Mouse (Mus musculus): ENCODE measurements around the gene Ctnna2. TPM values are rescaled to one million over a fixed set of nuclear protein-coding genes. Genes with fewer than 3 reads are reported as not detected.

Gene Ctnna2
- polyA plus RNA-seq, 1 experiment from 2014 or later, result 1.8 TPM

DNA sequence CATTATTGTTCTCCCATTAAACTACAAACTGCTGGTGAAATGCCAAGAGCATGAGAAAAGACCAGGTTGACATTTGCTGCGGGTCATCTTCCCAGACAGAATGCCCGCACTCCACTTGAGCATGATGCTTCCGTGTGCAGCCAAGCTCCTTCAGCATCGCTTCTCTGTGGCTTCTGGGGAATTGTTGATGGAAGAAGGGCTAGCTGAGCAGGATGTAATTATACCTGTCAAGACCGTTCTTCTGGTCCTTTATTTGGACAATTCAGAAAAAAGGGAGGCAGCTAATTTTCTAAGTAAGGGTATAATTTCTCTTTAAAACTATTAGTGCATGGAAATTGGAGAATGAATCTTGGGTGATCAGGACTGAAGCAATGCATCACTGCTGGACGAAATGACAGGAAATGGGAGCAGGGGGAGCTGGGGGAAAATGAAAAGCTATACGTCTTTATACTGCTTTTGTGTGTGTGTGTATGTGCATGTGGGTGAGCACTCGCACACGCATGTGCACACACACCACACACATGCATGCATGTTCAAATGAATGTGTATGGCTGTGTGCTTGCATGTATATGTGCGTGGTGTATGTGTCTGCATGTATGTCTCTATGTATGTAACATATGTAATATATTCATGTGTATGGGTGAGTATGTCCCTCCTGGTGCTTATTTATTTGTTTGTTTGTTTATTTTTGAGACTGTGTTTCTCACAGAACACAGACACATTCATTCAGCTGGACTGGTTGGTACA is 211.0 kb downstream of the Ctnna2 start:
- Histone ChIP-seq H3K9ac (ENCODE audit: low read depth, low read length) (no peak overlapping the region), H3K4me1 (ENCODE audit: control insufficient read depth, insufficient read depth, low read length) (no peaks in the 10 kb centered on the region), H3K27ac (ENCODE audit: low read depth, low read length) (no peak overlapping the region), H3K4me3 (ENCODE audit: low read depth, low read length) (no peak overlapping the region), H3K4me2 (no peak overlapping the region), H3K36me3 (ENCODE audit: control insufficient read depth, insufficient read depth, low read length) (no peaks in the 10 kb centered on the region), H3K27me3 (ENCODE audit: control insufficient read depth, insufficient read depth, low read length) (no peaks in the 10 kb centered on the region), H3K9me3 (replicated peaks; ENCODE audit: control insufficient read depth, low read length) (no peaks in the 10 kb centered on the region)
- WGBS (ENCODE audit: insufficient replicate concordance), result 86% methylated on average over 10 of the region's 10 CpGs
- no peak for ATAC-seq (replicated peaks; ENCODE audit: insufficient number of reproducible peaks, low FRiP score, low TSS enrichment)

DNA sequence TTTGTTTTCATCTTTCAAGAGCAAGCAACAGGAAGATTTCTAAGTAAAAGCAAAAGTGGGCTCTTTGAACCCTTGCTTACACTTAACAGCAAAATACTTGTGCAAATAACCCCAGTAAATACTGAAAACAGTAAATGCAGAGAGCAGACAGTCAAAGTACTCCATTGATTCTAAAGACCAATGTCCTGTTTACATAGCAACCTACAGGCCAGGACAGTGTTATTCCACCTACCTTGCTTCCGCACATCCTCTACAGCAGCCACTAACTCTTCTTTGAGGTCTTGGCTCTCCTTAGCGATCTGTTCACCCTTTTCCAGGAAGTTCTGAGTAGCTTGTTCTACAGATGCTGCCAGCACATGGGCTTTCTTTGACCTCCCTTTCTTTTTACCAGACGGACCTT is 221.3 kb downstream of the Ctnna2 start:
- no peak for ATAC-seq (replicated peaks; ENCODE audit: insufficient number of reproducible peaks, low FRiP score, low TSS enrichment)
- 76% methylated on average over 3 of the region's 3 CpGs for WGBS (ENCODE audit: insufficient replicate concordance)
- no peak overlapping the region for H3K4me2 ChIP-seq

DNA sequence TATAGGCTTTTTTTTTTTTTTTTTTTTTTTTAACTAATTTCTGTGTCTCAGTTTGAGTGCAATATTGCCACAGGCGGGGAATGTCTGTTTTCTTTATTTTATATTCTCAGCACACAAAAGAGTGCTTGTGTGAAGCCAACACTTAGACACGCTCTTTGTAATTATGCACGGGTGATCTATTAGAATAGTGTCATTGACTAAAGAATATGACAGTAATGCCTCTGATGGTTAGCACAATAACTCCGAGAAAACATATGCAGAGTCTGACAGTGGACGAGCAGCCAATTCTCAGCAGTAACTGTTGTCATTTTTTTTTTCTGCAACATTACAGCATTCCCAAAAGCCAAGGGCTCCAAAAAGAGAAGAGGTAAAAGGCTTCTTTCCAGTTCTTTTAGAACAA is 234.1 kb downstream of the Ctnna2 start:
- Histone ChIP-seq H3K27me3 (ENCODE audit: control insufficient read depth, insufficient read depth, low read length) (no peaks in the 10 kb centered on the region), H3K27ac (ENCODE audit: low read depth, low read length) (no peak overlapping the region), H3K4me3 (ENCODE audit: low read depth, low read length) (no peak overlapping the region), H3K9ac (ENCODE audit: low read depth, low read length) (no peak overlapping the region), H3K4me2 (no peak overlapping the region), H3K4me1 (ENCODE audit: control insufficient read depth, insufficient read depth, low read length) (no peaks in the 10 kb centered on the region), H3K36me3 (ENCODE audit: control insufficient read depth, insufficient read depth, low read length) (no peaks in the 10 kb centered on the region), H3K9me3 (replicated peaks; ENCODE audit: control insufficient read depth, low read length) (no peaks in the 10 kb centered on the region)
- ATAC-seq (replicated peaks; ENCODE audit: insufficient number of reproducible peaks, low FRiP score, low TSS enrichment), result no peak
- 82% methylated on average over 5 of the region's 5 CpGs for WGBS (ENCODE audit: insufficient replicate concordance)

More for the DNA sequence above, 221.3 kb downstream of the Ctnna2 start:
- no peak overlapping the region for H3K4me3 ChIP-seq (ENCODE audit: low read depth, low read length)
- H3K9me3 ChIP-seq (replicated peaks; ENCODE audit: control insufficient read depth, low read length), result no peaks in the 10 kb centered on the region
- H3K27ac ChIP-seq (ENCODE audit: low read depth, low read length), result no peak overlapping the region
- H3K4me1 ChIP-seq (ENCODE audit: control insufficient read depth, insufficient read depth, low read length), result no peaks in the 10 kb centered on the region
- H3K9ac ChIP-seq (ENCODE audit: low read depth, low read length), result no peak overlapping the region
- no peaks in the 10 kb centered on the region for H3K27me3 ChIP-seq (ENCODE audit: control insufficient read depth, insufficient read depth, low read length)
- no peaks in the 10 kb centered on the region for H3K36me3 ChIP-seq (ENCODE audit: control insufficient read depth, insufficient read depth, low read length)

DNA sequence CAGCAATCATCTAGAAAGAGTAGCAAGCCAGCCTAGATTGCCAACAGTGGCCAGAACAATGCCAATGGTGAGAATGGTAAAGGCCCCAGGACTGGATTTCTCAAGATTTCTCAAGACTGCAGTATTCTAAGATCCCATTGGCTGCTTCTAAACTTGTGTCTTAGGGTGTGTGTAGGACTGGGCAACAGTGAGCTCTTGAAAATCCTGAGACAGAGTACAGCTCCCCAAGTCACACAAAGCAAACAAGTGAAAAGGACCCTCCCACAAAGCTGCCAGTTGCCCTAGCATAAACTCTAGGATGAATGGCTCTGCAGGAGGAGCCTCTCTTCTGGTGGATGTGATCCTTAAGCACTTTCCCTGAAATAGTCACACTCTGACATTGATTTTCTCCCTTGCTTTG is 235.8 kb downstream of the Ctnna2 start:
- no peak for ATAC-seq (replicated peaks; ENCODE audit: insufficient number of reproducible peaks, low FRiP score, low TSS enrichment)
- Histone ChIP-seq H3K9me3 (replicated peaks; ENCODE audit: control insufficient read depth, low read length) (no peaks in the 10 kb centered on the region), H3K27me3 (ENCODE audit: control insufficient read depth, insufficient read depth, low read length) (no peaks in the 10 kb centered on the region), H3K27ac (ENCODE audit: low read depth, low read length) (no peak overlapping the region), H3K4me2 (no peak overlapping the region), H3K36me3 (ENCODE audit: control insufficient read depth, insufficient read depth, low read length) (no peaks in the 10 kb centered on the region), H3K9ac (ENCODE audit: low read depth, low read length) (no peak overlapping the region), H3K4me3 (ENCODE audit: low read depth, low read length) (no peak overlapping the region), H3K4me1 (ENCODE audit: control insufficient read depth, insufficient read depth, low read length) (no peaks in the 10 kb centered on the region)

DNA sequence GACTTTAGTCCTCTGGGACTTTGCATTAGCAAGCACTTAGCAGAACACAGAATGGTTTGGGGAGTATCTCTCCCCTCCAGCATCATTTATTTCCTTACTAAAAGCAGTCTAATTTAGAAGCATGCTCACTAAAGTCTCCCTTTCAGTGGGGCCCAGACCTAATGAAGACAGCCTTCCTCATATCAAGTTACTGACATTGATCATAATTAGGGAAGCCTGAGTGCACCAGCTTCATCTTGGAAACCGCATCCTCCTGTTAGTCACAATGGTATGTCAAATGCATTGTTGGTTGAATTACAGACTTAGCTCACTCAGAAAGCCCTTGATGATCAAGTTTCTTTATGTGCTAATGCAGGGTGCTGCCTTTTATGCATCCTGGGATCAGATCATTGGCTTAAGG is 236.5 kb downstream of the Ctnna2 start:
- Histone ChIP-seq H3K4me1 (ENCODE audit: control insufficient read depth, insufficient read depth, low read length) (no peaks in the 10 kb centered on the region), H3K9me3 (replicated peaks; ENCODE audit: control insufficient read depth, low read length) (no peaks in the 10 kb centered on the region)
- no peak for ATAC-seq (replicated peaks; ENCODE audit: insufficient number of reproducible peaks, low FRiP score, low TSS enrichment)

DNA sequence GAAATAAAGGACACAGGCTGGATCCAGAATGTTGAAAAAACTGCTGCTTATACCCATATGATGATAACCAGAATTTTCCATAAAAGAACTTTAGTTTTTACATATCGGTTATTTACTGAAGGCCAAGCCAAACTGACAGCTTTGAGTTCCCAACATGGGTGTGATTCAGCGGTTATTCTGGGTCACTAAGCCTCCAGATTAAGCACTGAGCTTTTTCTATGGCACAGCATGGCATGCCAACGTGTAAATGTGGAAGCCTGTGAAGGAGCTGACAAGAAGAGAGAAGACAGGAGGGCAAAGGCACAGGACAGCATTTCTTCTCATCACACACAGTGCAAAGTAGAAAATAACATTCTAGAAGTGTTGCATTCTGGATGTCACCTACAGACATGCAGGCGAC is 240.9 kb downstream of the Ctnna2 start:
- no peaks in the 10 kb centered on the region for H3K9me3 ChIP-seq (replicated peaks; ENCODE audit: control insufficient read depth, low read length)
- no peaks in the 10 kb centered on the region for H3K27me3 ChIP-seq (ENCODE audit: control insufficient read depth, insufficient read depth, low read length)
- no peak overlapping the region for H3K4me3 ChIP-seq (ENCODE audit: low read depth, low read length)
- no peak overlapping the region for H3K4me2 ChIP-seq
- H3K27ac ChIP-seq (ENCODE audit: low read depth, low read length), result no peak overlapping the region
- no peaks in the 10 kb centered on the region for H3K36me3 ChIP-seq (ENCODE audit: control insufficient read depth, insufficient read depth, low read length)
- H3K4me1 ChIP-seq (ENCODE audit: control insufficient read depth, insufficient read depth, low read length), result no peaks in the 10 kb centered on the region
- no peak overlapping the region for H3K9ac ChIP-seq (ENCODE audit: low read depth, low read length)
- ATAC-seq (replicated peaks; ENCODE audit: insufficient number of reproducible peaks, low FRiP score, low TSS enrichment), result no peak
- 56% methylated on average over 4 of the region's 4 CpGs for WGBS (ENCODE audit: insufficient replicate concordance)

More for the DNA sequence above, 236.5 kb downstream of the Ctnna2 start:
- no peak overlapping the region for H3K27ac ChIP-seq (ENCODE audit: low read depth, low read length)
- H3K27me3 ChIP-seq (ENCODE audit: control insufficient read depth, insufficient read depth, low read length), result no peaks in the 10 kb centered on the region
- H3K4me2 ChIP-seq, result no peak overlapping the region
- 63% methylated on average over 1 of the region's 1 CpGs for WGBS (ENCODE audit: insufficient replicate concordance)
- H3K9ac ChIP-seq (ENCODE audit: low read depth, low read length), result no peak overlapping the region
- no peaks in the 10 kb centered on the region for H3K36me3 ChIP-seq (ENCODE audit: control insufficient read depth, insufficient read depth, low read length)
- H3K4me3 ChIP-seq (ENCODE audit: low read depth, low read length), result no peak overlapping the region

DNA sequence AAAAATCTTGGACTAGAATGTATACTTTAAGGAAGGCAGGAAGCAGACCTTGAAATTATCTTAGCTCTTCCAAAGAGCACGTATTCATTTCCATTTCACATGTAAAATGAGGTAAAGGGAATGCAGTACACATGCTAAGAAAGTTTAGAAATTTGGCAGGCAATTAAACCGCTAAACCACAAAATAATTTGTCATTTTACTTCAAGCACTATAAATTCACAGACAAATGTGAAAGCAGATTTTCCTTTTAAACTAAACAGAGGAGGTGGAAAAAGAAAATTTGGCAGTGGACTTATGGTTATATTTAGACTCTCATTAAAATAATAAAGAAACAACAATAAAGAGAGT is 254.6 kb downstream of the Ctnna2 start:
- Histone ChIP-seq H3K4me3 (ENCODE audit: low read depth, low read length) (no peak overlapping the region), H3K9me3 (replicated peaks; ENCODE audit: control insufficient read depth, low read length) (no peaks in the 10 kb centered on the region), H3K4me2 (no peak overlapping the region), H3K27ac (ENCODE audit: low read depth, low read length) (no peak overlapping the region), H3K36me3 (ENCODE audit: control insufficient read depth, insufficient read depth, low read length) (no peaks in the 10 kb centered on the region), H3K4me1 (ENCODE audit: control insufficient read depth, insufficient read depth, low read length) (no peaks in the 10 kb centered on the region), H3K27me3 (ENCODE audit: control insufficient read depth, insufficient read depth, low read length) (no peaks in the 10 kb centered on the region), H3K9ac (ENCODE audit: low read depth, low read length) (no peak overlapping the region)
- no peak for ATAC-seq (replicated peaks; ENCODE audit: insufficient number of reproducible peaks, low FRiP score, low TSS enrichment)
- 73% methylated on average over 2 of the region's 2 CpGs for WGBS (ENCODE audit: insufficient replicate concordance)

DNA sequence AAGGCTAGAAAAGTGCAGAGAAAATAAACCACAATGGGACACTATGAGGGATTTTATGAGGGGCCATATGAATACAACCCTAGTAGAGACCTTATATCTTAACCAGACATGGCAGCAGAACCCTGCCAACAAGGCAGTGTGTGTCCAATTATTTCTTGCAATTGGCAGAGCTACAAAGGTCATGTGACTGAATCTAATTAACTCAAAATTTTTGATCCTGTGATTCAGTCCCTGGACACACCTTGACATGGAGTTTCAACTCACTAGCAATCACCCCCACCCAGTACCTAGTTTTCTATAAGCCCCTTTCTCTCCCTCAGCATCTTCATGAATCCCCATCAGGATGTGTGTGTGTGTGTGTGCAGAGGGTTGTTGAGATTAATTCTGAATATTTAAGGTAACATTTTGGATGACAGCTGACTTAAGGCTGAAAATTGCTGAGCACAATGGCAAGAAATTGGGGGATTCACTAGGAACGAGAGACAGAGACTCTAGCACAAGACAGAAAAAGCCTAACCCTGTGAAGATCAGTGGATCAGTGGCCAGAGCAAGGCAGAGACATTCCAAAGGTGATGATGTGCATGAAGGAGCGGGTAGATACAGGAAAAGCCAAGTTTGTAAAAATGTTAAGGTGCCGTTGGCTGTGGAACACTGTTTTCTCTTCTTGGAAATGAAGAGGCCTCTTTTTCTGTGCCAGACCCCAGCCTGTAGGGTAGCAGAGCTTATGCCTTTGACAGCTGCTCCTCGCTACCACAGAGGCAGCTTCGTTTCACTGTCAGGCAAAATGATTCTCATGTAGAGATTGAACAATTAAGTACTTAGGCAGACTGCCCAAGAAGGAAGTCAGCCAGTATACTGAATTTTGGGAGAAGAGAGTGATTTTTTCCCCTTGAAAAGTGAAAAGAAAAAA is 255.2 kb downstream of the Ctnna2 start:
- Histone ChIP-seq H3K27ac (ENCODE audit: low read depth, low read length) (no peak overlapping the region), H3K4me1 (ENCODE audit: control insufficient read depth, insufficient read depth, low read length) (no peaks in the 10 kb centered on the region), H3K36me3 (ENCODE audit: control insufficient read depth, insufficient read depth, low read length) (no peaks in the 10 kb centered on the region), H3K9me3 (replicated peaks; ENCODE audit: control insufficient read depth, low read length) (no peaks in the 10 kb centered on the region), H3K27me3 (ENCODE audit: control insufficient read depth, insufficient read depth, low read length) (no peaks in the 10 kb centered on the region), H3K9ac (ENCODE audit: low read depth, low read length) (no peak overlapping the region), H3K4me2 (no peak overlapping the region), H3K4me3 (ENCODE audit: low read depth, low read length) (no peak overlapping the region)
- ATAC-seq (replicated peaks; ENCODE audit: insufficient number of reproducible peaks, low FRiP score, low TSS enrichment), result no peak
- 67% methylated on average over 5 of the region's 5 CpGs for WGBS (ENCODE audit: insufficient replicate concordance)

DNA sequence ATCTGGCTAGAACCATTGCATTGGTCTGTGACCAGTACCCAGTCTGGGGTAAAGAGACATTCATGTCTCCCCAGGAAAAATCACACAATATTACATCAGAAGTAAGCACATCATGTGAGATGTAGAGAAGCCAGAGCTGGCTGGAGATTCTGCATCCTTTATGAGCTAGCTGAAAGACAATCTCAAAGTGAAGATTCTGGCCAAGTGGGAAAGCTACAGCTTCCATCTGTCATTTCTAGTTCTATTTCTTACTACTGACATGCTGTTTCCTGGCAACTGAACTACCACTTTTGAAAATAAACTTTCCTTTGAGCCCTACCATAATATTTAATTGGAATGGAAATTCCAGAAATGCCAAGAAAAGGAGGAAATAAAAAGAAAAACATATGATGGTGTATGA is 285.4 kb downstream of the Ctnna2 start:
- H3K36me3 ChIP-seq (ENCODE audit: control insufficient read depth, insufficient read depth, low read length), result no peaks in the 10 kb centered on the region
- H3K4me1 ChIP-seq (ENCODE audit: control insufficient read depth, insufficient read depth, low read length), result no peaks in the 10 kb centered on the region
- H3K4me2 ChIP-seq, result no peak overlapping the region
- H3K27ac ChIP-seq (ENCODE audit: low read depth, low read length), result no peak overlapping the region
- no peaks in the 10 kb centered on the region for H3K27me3 ChIP-seq (ENCODE audit: control insufficient read depth, insufficient read depth, low read length)
- no peaks in the 10 kb centered on the region for H3K9me3 ChIP-seq (replicated peaks; ENCODE audit: control insufficient read depth, low read length)
- no peak overlapping the region for H3K9ac ChIP-seq (ENCODE audit: low read depth, low read length)
- no peak overlapping the region for H3K4me3 ChIP-seq (ENCODE audit: low read depth, low read length)
- no peak for ATAC-seq (replicated peaks; ENCODE audit: insufficient number of reproducible peaks, low FRiP score, low TSS enrichment)

Data from heart, embryonic 11.5 days (tissue).